Mouse (Mus musculus) kidney, embryonic 14.5 days (tissue): ENCODE data around the gene Gm7735. TPM values are rescaled to one million over a fixed set of nuclear protein-coding genes. Genes with fewer than 3 reads are reported as not detected.
"Not testable (repeated sequence)": the region's sequence is repeated elsewhere in the genome, so short reads cannot be mapped to it uniquely, and the experiment has no call there.

Source experiments
- ATAC-seq: fragments of 200-750 bp; cut with Nextera tagmentation; 2 replicates; pipeline ENCODE4 v1.8.0; 2017; ENCODE audit warnings: moderate number of reproducible peaks, mild to moderate bottlenecking, moderate TSS enrichment, moderate library complexity; ENCODE audit not compliant: low FRiP score, low TSS enrichment
- H3K27ac ChIP-seq: fragments of 300-500 bp; sonication (generic); 2 replicates; pipeline ENCODE4 v1.5.1; 2014; ENCODE audit warnings: low read depth, mild to moderate bottlenecking, low read length, moderate library complexity, mixed read lengths
- H3K27me3 ChIP-seq: fragments of 300-500 bp; sonication (generic); 2 replicates; pipeline ENCODE4 v1.6.1; 2014; ENCODE audit warnings: mild to moderate bottlenecking, low read length; ENCODE audit not compliant: control insufficient read depth, insufficient read depth
- H3K36me3 ChIP-seq: fragments of 300-500 bp; sonication (generic); 2 replicates; pipeline ENCODE4 v1.6.1; 2014; ENCODE audit warnings: low read length, mixed read lengths; ENCODE audit not compliant: control insufficient read depth, insufficient read depth
- H3K4me1 ChIP-seq: fragments of 300-500 bp; sonication (generic); 2 replicates; pipeline ENCODE4 v1.6.1; 2014; ENCODE audit warnings: low read length, mixed read lengths; ENCODE audit not compliant: control insufficient read depth, insufficient read depth
- H3K4me2 ChIP-seq: fragments of 300-500 bp; sonication (generic); replicated peaks from 2 replicates; pipeline ENCODE4 v1.6.1; 2014; ENCODE audit warnings: low read depth, mild to moderate bottlenecking, low read length
- H3K4me3 ChIP-seq: fragments of 300-500 bp; sonication (generic); 2 replicates; pipeline ENCODE4 v1.5.1; 2014; ENCODE audit warnings: mild to moderate bottlenecking, low read length
- H3K9ac ChIP-seq: fragments of 300-500 bp; sonication (generic); 2 replicates; pipeline ENCODE4 v1.6.1; 2014; ENCODE audit warnings: low read depth, mild to moderate bottlenecking, low read length, moderate library complexity
- H3K9me3 ChIP-seq: fragments of 300-500 bp; sonication (generic); 2 replicates; pipeline ENCODE4 v1.6.1; 2016; ENCODE audit warnings: low read length; ENCODE audit not compliant: control insufficient read depth
- WGBS: fragments of 180-500 bp; shearing (Covaris S2); extraction: QIAGEN DNeasy Blood & Tissue Kit; methylation state at CpG from one replicate; pipeline ENCODE4 v1.1.7; 2014; 5-methylcytosine and 5-hydroxymethylcytosine counted together
- polyA plus RNA-seq: library from polyadenylated mRNA; unstranded; fragments of >200 nt; fragmentation: Nextera tagmentation; extraction: Ambion mirVana; gene quantifications from 2 replicates; pipeline ENCODE4 v1.2.1, GENCODE M21; 2014

Gm7735 gene
- not detected in 2 replicates for polyA plus RNA-seq

DNA sequence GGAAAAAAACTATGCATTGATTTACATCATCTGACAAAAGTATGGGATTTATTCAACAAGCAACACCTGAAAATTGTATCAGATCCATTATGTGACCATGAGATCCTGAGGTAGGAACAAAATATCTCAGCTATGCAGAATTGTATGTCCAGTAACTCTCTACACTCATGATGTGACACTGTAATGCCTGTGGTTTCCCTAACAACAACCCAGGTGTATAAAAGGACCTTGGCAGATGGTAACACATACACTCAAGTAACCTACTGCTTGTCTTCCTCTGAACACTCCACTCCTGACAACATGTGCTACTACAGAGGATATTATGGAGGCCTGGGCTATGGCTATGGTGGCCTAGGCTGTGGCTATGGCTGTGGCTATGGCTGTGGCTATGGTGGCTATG lies at the start of gene Gm7735:
TSS of gene Gm7735 (plus strand) at position 301 of the 400 bp plus-strand sequence.
- not testable (repeated sequence) for H3K4me2 ChIP-seq, H3K4me1 ChIP-seq, H3K4me3 ChIP-seq, ATAC-seq, H3K27ac ChIP-seq, H3K36me3 ChIP-seq, H3K27me3 ChIP-seq, H3K9me3 ChIP-seq, H3K9ac ChIP-seq

DNA sequence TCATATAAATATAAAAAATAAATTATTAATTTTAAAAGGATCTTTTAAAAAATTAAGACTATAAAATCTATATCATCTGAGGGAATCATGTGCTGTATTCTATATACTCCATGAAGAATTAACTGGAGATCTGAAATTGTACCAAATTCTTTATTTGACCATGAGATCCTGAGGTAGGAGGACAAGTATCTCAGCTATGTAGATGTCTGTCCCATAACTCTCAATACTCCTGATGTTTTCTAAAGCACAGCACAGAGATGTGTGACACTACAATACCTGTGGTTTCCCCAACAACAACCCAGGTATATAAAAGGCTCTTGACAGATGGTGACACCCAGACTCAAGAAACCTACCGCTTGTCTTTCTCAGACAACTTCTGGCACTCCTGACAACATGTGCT lies 28.7 kb upstream of the Gm7735 start, which contains the start of gene Gm6358:
TSS of gene Gm6358 (plus strand) at position 301 of the 400 bp plus-strand sequence.
- Histone ChIP-seq H3K27ac (no peak within 1 kb of the TSS), H3K4me1 (no peaks in the 10 kb centered on the region), H3K27me3 (no peaks in the 10 kb centered on the region), H3K9me3 (no peaks in the 10 kb centered on the region), H3K9ac (no peak within 1 kb of the TSS), H3K36me3 (no peaks in the 10 kb centered on the region), H3K4me3 (no peak within 1 kb of the TSS), H3K4me2 (no peak within 1 kb of the TSS)
- WGBS, result 91% methylated on average over 1 of the region's 1 CpGs
- ATAC-seq, result no peak

GRCm38 (mm10) chr16:89150786-89151185 lies 18.5 kb upstream of the Gm7735 start, which contains the start of gene Gm10061:
Gene Gm10061, plus strand, starts transcription at chr16:89151086.
- no peaks in the 10 kb centered on the region for H3K36me3 ChIP-seq
- 89% methylated on average over 1 of the region's 1 CpGs for WGBS
- H3K4me3 ChIP-seq, result no peak within 1 kb of the TSS
- H3K4me2 ChIP-seq, result no peak within 1 kb of the TSS
- H3K9me3 ChIP-seq, result no peaks in the 10 kb centered on the region
- no peaks in the 10 kb centered on the region for H3K4me1 ChIP-seq
- no peaks in the 10 kb centered on the region for H3K27me3 ChIP-seq
- no peak for ATAC-seq
- no peak within 1 kb of the TSS for H3K27ac ChIP-seq
- H3K9ac ChIP-seq, result no peak within 1 kb of the TSS

DNA sequence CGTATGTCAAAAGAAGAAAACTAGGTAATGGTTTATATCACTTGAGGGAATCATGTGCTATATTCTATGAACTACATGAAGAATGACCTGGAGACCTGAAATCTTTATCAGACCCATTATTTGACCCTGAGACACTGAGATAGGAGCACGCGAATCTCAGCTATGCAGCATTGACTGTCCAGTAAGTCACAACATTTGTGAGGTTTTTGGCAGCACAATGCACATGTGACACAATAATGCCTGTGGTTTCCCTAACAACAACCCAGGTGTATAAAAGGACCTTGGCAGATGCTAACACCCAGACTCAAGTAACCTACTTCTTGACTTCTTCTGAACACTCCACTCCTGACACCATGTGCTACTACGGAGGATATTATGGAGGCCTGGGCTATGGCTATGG lies 11.6 kb upstream of the Gm7735 start, which contains the start of gene Gm9789:
TSS of gene Gm9789 (plus strand) at position 301 of the 400 bp plus-strand sequence.
- no peaks in the 10 kb centered on the region for H3K4me1 ChIP-seq
- no peak within 1 kb of the TSS for H3K9ac ChIP-seq
- WGBS, result 82% methylated on average over 4 of the region's 4 CpGs
- no peak within 1 kb of the TSS for H3K4me3 ChIP-seq
- no peak within 1 kb of the TSS for H3K4me2 ChIP-seq
- no peak for ATAC-seq
- H3K9me3 ChIP-seq, result no peaks in the 10 kb centered on the region
- no peaks in the 10 kb centered on the region for H3K36me3 ChIP-seq
- H3K27ac ChIP-seq, result no peak within 1 kb of the TSS
- H3K27me3 ChIP-seq, result no peaks in the 10 kb centered on the region

DNA sequence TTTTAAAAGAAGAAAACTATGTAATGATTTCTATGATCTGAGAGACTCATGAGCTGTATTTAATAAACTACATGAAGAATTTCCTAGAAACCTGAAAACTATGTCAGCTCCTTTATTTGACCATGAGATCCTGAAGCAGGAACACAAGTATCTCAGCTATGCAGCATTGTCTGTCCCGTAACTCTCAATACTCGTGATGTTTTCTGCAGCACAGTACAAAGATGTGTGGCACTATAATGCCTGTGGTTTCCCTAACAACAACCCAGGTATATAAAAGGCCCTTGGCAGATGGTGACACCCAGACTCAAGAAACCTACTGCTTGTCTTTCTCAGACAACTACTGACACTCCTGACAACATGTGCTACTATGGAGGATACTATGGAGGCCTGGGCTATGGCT lies 5.1 kb downstream of the Gm7735 start, which contains the start of gene 1110057P08Rik:
TSS of gene 1110057P08Rik (plus strand) at position 301 of the 400 bp plus-strand sequence.
- Histone ChIP-seq H3K9ac (no peak within 1 kb of the TSS), H3K27me3 (no peaks in the 10 kb centered on the region), H3K9me3 (no peaks in the 10 kb centered on the region), H3K4me1 (no peaks in the 10 kb centered on the region), H3K4me3 (no peak within 1 kb of the TSS), H3K4me2 (no peak within 1 kb of the TSS), H3K27ac (no peak within 1 kb of the TSS), H3K36me3 (no peaks in the 10 kb centered on the region)
- no peak for ATAC-seq
- 75% methylated on average over 2 of the region's 2 CpGs for WGBS

DNA sequence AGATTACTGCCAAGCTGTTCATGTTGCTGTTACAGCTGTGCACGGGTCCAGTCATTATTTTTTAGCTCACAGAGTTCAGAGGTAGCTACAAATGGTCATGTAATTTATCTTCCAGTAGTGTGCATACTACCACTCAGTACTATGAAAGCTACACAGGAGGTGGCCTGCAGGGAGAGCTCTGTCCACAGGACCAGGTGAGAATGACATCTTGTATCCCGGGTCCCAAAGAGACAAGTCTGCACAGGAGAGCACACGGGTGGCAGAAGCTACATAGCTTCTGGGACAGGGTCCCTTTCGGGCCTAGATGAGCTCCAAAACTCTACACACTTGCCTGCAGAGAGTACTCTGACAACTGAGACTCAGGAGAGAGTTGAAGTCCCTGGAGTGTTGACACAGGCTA lies 19.3 kb downstream of the Gm7735 start:
- no peak overlapping the region for H3K9ac ChIP-seq

DNA sequence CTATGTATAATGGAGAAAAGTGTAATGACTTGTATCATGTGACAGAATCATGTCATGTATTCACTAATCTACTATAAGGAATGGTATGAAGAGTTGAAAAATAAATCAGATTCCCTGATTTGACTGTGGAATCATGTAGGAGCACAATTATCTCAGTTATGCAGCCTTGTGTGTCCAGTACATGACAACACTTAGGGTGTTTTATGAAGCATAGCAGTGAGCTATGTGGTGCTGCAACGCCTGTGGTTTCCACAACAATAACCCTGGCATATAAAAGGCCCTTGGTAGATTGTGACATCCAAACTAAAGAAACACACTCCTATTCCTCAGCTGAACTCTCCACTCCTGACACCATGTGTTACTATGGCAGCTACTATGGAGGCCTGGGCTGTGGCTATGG lies 36.3 kb downstream of the Gm7735 start, which contains the start of gene Krtap20-2:
TSS of gene Krtap20-2 (plus strand) at position 301 of the 400 bp plus-strand sequence.
- no peaks in the 10 kb centered on the region for H3K36me3 ChIP-seq
- H3K9ac ChIP-seq, result no peak within 1 kb of the TSS
- no peak within 1 kb of the TSS for H3K27ac ChIP-seq
- H3K4me2 ChIP-seq, result no peak within 1 kb of the TSS
- H3K9me3 ChIP-seq, result no peaks in the 10 kb centered on the region
- H3K4me3 ChIP-seq, result no peak within 1 kb of the TSS
- no peak for ATAC-seq
- no peaks in the 10 kb centered on the region for H3K4me1 ChIP-seq
- WGBS, result 54% methylated on average over 1 of the region's 1 CpGs
- no peaks in the 10 kb centered on the region for H3K27me3 ChIP-seq

More for the DNA sequence above, 19.3 kb downstream of the Gm7735 start:
- H3K4me1 ChIP-seq, result no peaks in the 10 kb centered on the region
- ATAC-seq, result no peak
- no peak overlapping the region for H3K4me3 ChIP-seq
- no peaks in the 10 kb centered on the region for H3K27me3 ChIP-seq
- no peak overlapping the region for H3K27ac ChIP-seq
- no peaks in the 10 kb centered on the region for H3K9me3 ChIP-seq
- WGBS, result 74% methylated on average over 4 of the region's 4 CpGs
- no peaks in the 10 kb centered on the region for H3K36me3 ChIP-seq
- no peak overlapping the region for H3K4me2 ChIP-seq

Other genes with a start within 250 kb of the Gm7735 start
- not detected in 2 replicates for gene Krtap19-9b, start 237.2 kb upstream of the Gm7735 start, polyA plus RNA-seq
- not detected in 2 replicates for gene Krtap16-3, start 206.6 kb upstream of the Gm7735 start, polyA plus RNA-seq
- gene Krtap22-2, start 158.7 kb upstream of the Gm7735 start, polyA plus RNA-seq, result not detected in 2 replicates
- not detected in 2 replicates for gene Gm10229, start 154.2 kb upstream of the Gm7735 start, polyA plus RNA-seq
- gene Krtap6-1, start 137.8 kb upstream of the Gm7735 start, polyA plus RNA-seq, result not detected in 2 replicates
- gene Gm10228, start 128.0 kb upstream of the Gm7735 start, polyA plus RNA-seq, result not detected in 2 replicates
- gene Krtap6-5, start 121.6 kb upstream of the Gm7735 start, polyA plus RNA-seq, result not detected in 2 replicates
- not detected in 2 replicates for gene 1110025L11Rik, start 105.5 kb upstream of the Gm7735 start, polyA plus RNA-seq
- not detected in 2 replicates for gene Krtap6-3, start 85.5 kb upstream of the Gm7735 start, polyA plus RNA-seq
- not detected in 2 replicates for gene Gm6358, start 28.6 kb upstream of the Gm7735 start, polyA plus RNA-seq
- not detected in 2 replicates for gene Gm10061, start 18.4 kb upstream of the Gm7735 start, polyA plus RNA-seq
- not detected in 2 replicates for gene Gm9789, start 11.5 kb upstream of the Gm7735 start, polyA plus RNA-seq
- gene 1110057P08Rik, start 5.2 kb downstream of the Gm7735 start, polyA plus RNA-seq, result not detected in 2 replicates
- not detected in 2 replicates for gene Krtap20-2, start 36.4 kb downstream of the Gm7735 start, polyA plus RNA-seq
- not detected in 2 replicates for gene Krtap21-1, start 234.4 kb downstream of the Gm7735 start, polyA plus RNA-seq